Mouse (Mus musculus) heart, embryonic 14.5 days (tissue): ENCODE data around the gene Tpbgl. TPM values are rescaled to one million over a fixed set of nuclear protein-coding genes. Genes with fewer than 3 reads are reported as not detected.

Experiments used
- ATAC-seq: fragments of 200-750 bp; cut with Nextera tagmentation; 2 replicates; pipeline ENCODE4 v1.8.0; 2017; ENCODE audit warnings: low read depth, moderate TSS enrichment; ENCODE audit not compliant: insufficient number of reproducible peaks, insufficient read depth, low FRiP score
- H3K27ac ChIP-seq, 2 experiments: fragments of 200-500 bp in 1 of 2; fragments of 300-500 bp in 1 of 2; sonication (generic) in 1 of 2; replicated peaks in 1 of 2; 2 replicates each; pipeline ENCODE4 v1.5.1; 2012 to 2014; ENCODE audit warnings: low read depth in 2 of 2, low read length in 2 of 2, control low read depth in 1 of 2, mild to moderate bottlenecking in 1 of 2, mixed read lengths in 1 of 2; ENCODE audit not compliant: control insufficient read depth in 1 of 2, insufficient read depth in 1 of 2
- H3K27me3 ChIP-seq: fragments of 300-500 bp; sonication (generic); 2 replicates; pipeline ENCODE4 v1.6.1; 2014; ENCODE audit warnings: mild to moderate bottlenecking, low read length, control low read depth; ENCODE audit not compliant: control insufficient read depth, insufficient read depth
- H3K36me3 ChIP-seq: fragments of 300-500 bp; sonication (generic); 2 replicates; pipeline ENCODE4 v1.6.1; 2014; ENCODE audit warnings: mild to moderate bottlenecking, control low read depth, low read length, mixed read lengths; ENCODE audit not compliant: control insufficient read depth, insufficient read depth
- H3K4me1 ChIP-seq, 2 experiments: fragments of 200-500 bp in 1 of 2; fragments of 300-500 bp in 1 of 2; sonication (generic) in 1 of 2; 2 replicates each; pipeline ENCODE4 v1.6.1; 2012 to 2014; ENCODE audit warnings: low read length in 2 of 2, control low read depth in 1 of 2, mixed read lengths in 1 of 2; ENCODE audit not compliant: control insufficient read depth in 2 of 2, insufficient read depth in 2 of 2
- H3K4me2 ChIP-seq: fragments of 300-500 bp; sonication (generic); 2 replicates; pipeline ENCODE4 v1.6.1; 2014; ENCODE audit warnings: mild to moderate bottlenecking, low read length
- H3K4me3 ChIP-seq, 2 experiments: fragments of 200-500 bp in 1 of 2; fragments of 300-500 bp in 1 of 2; sonication (generic) in 1 of 2; 2 replicates each; pipeline ENCODE4 v1.5.1; 2012 to 2014; ENCODE audit warnings: low read length in 2 of 2, mild to moderate bottlenecking in 2 of 2, control low read depth in 1 of 2, low read depth in 1 of 2, moderate library complexity in 1 of 2; ENCODE audit not compliant: control insufficient read depth in 1 of 2, insufficient read depth in 1 of 2
- H3K9ac ChIP-seq: fragments of 300-500 bp; sonication (generic); 2 replicates; pipeline ENCODE4 v1.6.1; 2014; ENCODE audit warnings: mild to moderate bottlenecking, low read length
- H3K9me3 ChIP-seq: fragments of 300-500 bp; sonication (generic); 2 replicates; pipeline ENCODE4 v1.6.1; 2016; ENCODE audit warnings: low read length, control low read depth; ENCODE audit not compliant: control insufficient read depth
- WGBS: fragments of 180-500 bp; shearing (Covaris S2); extraction: QIAGEN DNeasy Blood & Tissue Kit; methylation state at CpG from one replicate; pipeline ENCODE4 v1.1.7; 2014; 5-methylcytosine and 5-hydroxymethylcytosine counted together
- polyA plus RNA-seq: library from polyadenylated mRNA; unstranded; fragments of >200 nt; fragmentation: Nextera tagmentation; extraction: Ambion mirVana; gene quantifications from 2 replicates; pipeline ENCODE4 v1.2.1, GENCODE M21; 2014

The Tpbgl gene
- polyA plus RNA-seq, 1 experiment from 2014 or later = 2.4 TPM

DNA sequence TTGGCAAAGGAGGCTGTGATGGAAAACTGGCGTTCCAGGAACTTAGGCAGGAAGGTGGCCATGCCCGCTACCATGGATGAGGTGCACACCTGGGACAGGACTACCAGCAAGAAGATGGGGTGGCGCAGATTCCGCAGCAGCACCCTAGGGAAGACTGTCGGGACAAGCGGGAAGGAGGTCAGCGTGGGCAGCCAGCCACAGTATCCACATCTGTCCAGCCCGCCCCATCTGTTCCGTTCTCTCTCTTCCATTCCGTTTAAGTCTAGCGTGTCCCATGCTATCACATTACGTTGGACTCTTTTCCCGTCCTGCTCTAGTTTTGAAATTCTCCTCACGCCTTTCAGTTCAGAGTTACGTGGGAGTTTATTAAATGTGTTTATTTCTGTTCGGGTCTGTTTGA lies 40.2 kb upstream of the Tpbgl start:
- peaks cover 8 to 9% of the 10 kb centered on the region in 2 experiments; a peak in 3 of 4 replicates for H3K4me1 ChIP-seq
- no peak overlapping the region for H3K4me2 ChIP-seq
- no peak overlapping the region for H3K9ac ChIP-seq
- no peak overlapping the region for H3K4me3 ChIP-seq
- H3K27me3 ChIP-seq = no peaks in the 10 kb centered on the region
- no peaks in the 10 kb centered on the region for H3K36me3 ChIP-seq
- H3K27ac ChIP-seq = no peak overlapping the region
- ATAC-seq = no peak
- WGBS = 88% methylated on average over 16 of the region's 16 CpGs
- no peaks in the 10 kb centered on the region for H3K9me3 ChIP-seq

- no peak overlapping the region for H3K9ac ChIP-seq
- no peak overlapping the region for H3K27ac ChIP-seq
- peaks cover 9 to 15% of the 10 kb centered on the region in 2 experiments; a peak in 3 of 4 replicates for H3K4me1 ChIP-seq
- no peak overlapping the region for H3K4me2 ChIP-seq
- 86% methylated on average over 10 of the region's 10 CpGs for WGBS
- no peaks in the 10 kb centered on the region for H3K36me3 ChIP-seq
- no peak overlapping the region for H3K4me3 ChIP-seq
- H3K9me3 ChIP-seq = no peaks in the 10 kb centered on the region
- no peak for ATAC-seq
- H3K27me3 ChIP-seq = peaks cover 2% of the 10 kb centered on the region; the same call in 1 of the 2 replicates
These were observed 39.0 kb upstream of the Tpbgl start for GRCm38 (mm10) chr7:99665731-99666452.

- ATAC-seq = no peak
- H3K9ac ChIP-seq = no peak overlapping the region
- no peaks in the 10 kb centered on the region for H3K36me3 ChIP-seq
- WGBS = 40% methylated on average over 11 of the region's 11 CpGs
- H3K4me1 ChIP-seq = peaks cover 9 to 15% of the 10 kb centered on the region in 2 experiments; a peak in 3 of 4 replicates
- no peak overlapping the region for H3K27ac ChIP-seq
- H3K27me3 ChIP-seq = peaks cover 4% of the 10 kb centered on the region; the same call in 1 of the 2 replicates
- no peak overlapping the region for H3K4me2 ChIP-seq
- no peaks in the 10 kb centered on the region for H3K9me3 ChIP-seq
- H3K4me3 ChIP-seq = no peak overlapping the region
These were observed 37.9 kb upstream of the Tpbgl start for GRCm38 (mm10) chr7:99664571-99665485.

- 82% methylated on average over 9 of the region's 9 CpGs for WGBS
- Histone ChIP-seq H3K9ac (no peak overlapping the region), H3K9me3 (no peaks in the 10 kb centered on the region), H3K27me3 (peaks cover 9% of the 10 kb centered on the region), H3K27ac (no peak overlapping the region), H3K4me1 (peaks cover 5 to 15% of the 10 kb centered on the region in 2 experiments; a peak in 3 of 4 replicates), H3K4me3 (no peak overlapping the region), H3K36me3 (no peaks in the 10 kb centered on the region), H3K4me2 (no peak overlapping the region)
- no peak for ATAC-seq
These were observed 36.8 kb upstream of the Tpbgl start for GRCm38 (mm10) chr7:99663507-99664220.

DNA sequence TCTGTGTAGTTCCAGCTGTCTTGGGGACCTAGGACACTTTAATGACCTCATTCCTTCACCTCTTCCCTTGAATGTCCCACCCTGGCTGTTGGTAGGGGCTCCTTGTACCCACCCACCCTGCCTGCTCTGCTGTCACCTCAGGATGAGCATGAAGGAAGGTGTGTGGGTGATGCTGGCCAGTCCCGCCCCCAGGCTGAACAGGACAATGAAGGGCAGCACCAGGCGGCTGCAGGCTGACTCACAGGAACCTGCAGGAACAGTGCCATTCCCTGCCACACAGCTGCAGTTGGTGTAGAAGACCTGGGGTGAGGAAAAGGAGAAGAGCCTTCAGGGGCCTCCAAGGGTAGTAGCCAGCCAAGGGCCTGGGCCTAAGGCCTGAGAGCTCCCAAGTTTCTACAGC lies 35.4 kb upstream of the Tpbgl start:
- 62% methylated on average over 2 of the region's 2 CpGs for WGBS
- H3K9ac ChIP-seq = no peak overlapping the region
- H3K27ac ChIP-seq = no peak overlapping the region
- peaks cover 5 to 15% of the 10 kb centered on the region in 2 experiments; a peak in 3 of 4 replicates for H3K4me1 ChIP-seq
- peaks cover 17% of the 10 kb centered on the region for H3K27me3 ChIP-seq
- H3K9me3 ChIP-seq = no peaks in the 10 kb centered on the region
- no peak overlapping the region for H3K4me3 ChIP-seq
- ATAC-seq = no peak
- H3K4me2 ChIP-seq = no peak overlapping the region
- no peaks in the 10 kb centered on the region for H3K36me3 ChIP-seq

- no peak overlapping the region for H3K27ac ChIP-seq
- 47% methylated on average over 14 of the region's 14 CpGs for WGBS
- H3K9me3 ChIP-seq = no peaks in the 10 kb centered on the region
- H3K4me2 ChIP-seq = no peak overlapping the region
- H3K4me1 ChIP-seq = peaks cover 5 to 15% of the 10 kb centered on the region in 2 experiments; a peak in 3 of 4 replicates
- peaks cover 17% of the 10 kb centered on the region for H3K27me3 ChIP-seq
- peak; percentile 36; the same call in 1 of the 2 replicates for ATAC-seq
- H3K4me3 ChIP-seq = no peak overlapping the region
- no peak overlapping the region for H3K9ac ChIP-seq
- no peaks in the 10 kb centered on the region for H3K36me3 ChIP-seq
These were observed 34.8 kb upstream of the Tpbgl start for GRCm38 (mm10) chr7:99661571-99662230.

GRCm38 (mm10) chr7:99661071-99661470 lies 34.2 kb upstream of the Tpbgl start:
- Histone ChIP-seq H3K9me3 (no peaks in the 10 kb centered on the region), H3K36me3 (no peaks in the 10 kb centered on the region), H3K4me1 (peaks cover 5 to 15% of the 10 kb centered on the region in 2 experiments; a peak in 3 of 4 replicates), H3K9ac (no peak overlapping the region), H3K4me3 (no peak overlapping the region), H3K27ac (no peak overlapping the region), H3K27me3 (peaks cover 17% of the 10 kb centered on the region), H3K4me2 (no peak overlapping the region)
- 87% methylated on average over 9 of the region's 9 CpGs for WGBS
- ATAC-seq = no peak
